Mouse (Mus musculus): Measurements from ENCODE around the gene Umps. TPM values are rescaled to one million over a fixed set of nuclear protein-coding genes. Genes with fewer than 3 reads are reported as not detected.

Gene Umps
- polyA plus RNA-seq, 1 experiment = 8.4 TPM

- H3K4me1 ChIP-seq (ENCODE audit: control insufficient read depth, insufficient read depth, insufficient read length, low read length) = peaks cover 63% of the 10 kb centered on the region
- no peak overlapping the region for H3K4me3 ChIP-seq (ENCODE audit: insufficient read depth, low read depth, low read length)
- H3K27ac ChIP-seq (replicated peaks; ENCODE audit: low read depth, low read length) = no peak overlapping the region
These were observed 24.5 kb downstream of the Umps start for GRCm38 (mm10) chr16:33942341-33942740.

GRCm38 (mm10) chr16:33941271-33941781, 25.5 kb downstream of the Umps start:
- peaks cover 63% of the 10 kb centered on the region for H3K4me1 ChIP-seq (ENCODE audit: control insufficient read depth, insufficient read depth, insufficient read length, low read length)
- 0 out of 2 replicates have a peak overlapping the region, but pooled peaks have one; percentile 6 for H3K27ac ChIP-seq (replicated peaks; ENCODE audit: low read depth, low read length)

GRCm38 (mm10) chr16:33940095-33940494, 26.7 kb downstream of the Umps start:
- no peak overlapping the region for H3K4me3 ChIP-seq (ENCODE audit: insufficient read depth, low read depth, low read length)
- peaks cover 53% of the 10 kb centered on the region for H3K4me1 ChIP-seq (ENCODE audit: control insufficient read depth, insufficient read depth, insufficient read length, low read length)
- H3K27ac ChIP-seq (replicated peaks; ENCODE audit: low read depth, low read length) = no peak overlapping the region

More at GRCm38 (mm10) chr16:33941271-33941781, 25.5 kb downstream of the Umps start:
- no peak overlapping the region for H3K4me3 ChIP-seq (ENCODE audit: insufficient read depth, low read depth, low read length)

GRCm38 (mm10) chr16:33939636-33940035, 27.2 kb downstream of the Umps start:
- peaks cover 48% of the 10 kb centered on the region for H3K4me1 ChIP-seq (ENCODE audit: control insufficient read depth, insufficient read depth, insufficient read length, low read length)
- no peak overlapping the region for H3K27ac ChIP-seq (replicated peaks; ENCODE audit: low read depth, low read length)
- H3K4me3 ChIP-seq (ENCODE audit: insufficient read depth, low read depth, low read length) = no peak overlapping the region

- Histone ChIP-seq H3K4me3 (ENCODE audit: insufficient read depth, low read depth, low read length) (no peak overlapping the region), H3K4me1 (ENCODE audit: control insufficient read depth, insufficient read depth, insufficient read length, low read length) (peaks cover 53% of the 10 kb centered on the region), H3K27ac (replicated peaks; ENCODE audit: low read depth, low read length) (0 out of 2 replicates have a peak overlapping the region, but pooled peaks have one; percentile 2)
These were observed 27.7 kb downstream of the Umps start for GRCm38 (mm10) chr16:33939133-33939531.

- Histone ChIP-seq H3K27ac (replicated peaks; ENCODE audit: low read depth, low read length) (0 out of 2 replicates have a peak overlapping the region, but pooled peaks have one; percentile 2), H3K4me3 (ENCODE audit: insufficient read depth, low read depth, low read length) (no peak overlapping the region), H3K4me1 (ENCODE audit: control insufficient read depth, insufficient read depth, insufficient read length, low read length) (peaks cover 52% of the 10 kb centered on the region)
These were observed 28.3 kb downstream of the Umps start for GRCm38 (mm10) chr16:33938311-33939132.

- Histone ChIP-seq H3K4me1 (ENCODE audit: control insufficient read depth, insufficient read depth, insufficient read length, low read length) (peaks cover 55% of the 10 kb centered on the region), H3K27ac (replicated peaks; ENCODE audit: low read depth, low read length) (peak overlapping the region; percentile 40; the same call in 1 of the 2 replicates), H3K4me3 (ENCODE audit: insufficient read depth, low read depth, low read length) (no peak overlapping the region)
These were observed 29.3 kb downstream of the Umps start for GRCm38 (mm10) chr16:33937567-33937966.

- Histone ChIP-seq H3K4me3 (ENCODE audit: insufficient read depth, low read depth, low read length) (no peak overlapping the region), H3K4me1 (ENCODE audit: control insufficient read depth, insufficient read depth, insufficient read length, low read length) (peaks cover 61% of the 10 kb centered on the region), H3K27ac (replicated peaks; ENCODE audit: low read depth, low read length) (0 out of 2 replicates have a peak overlapping the region, but pooled peaks have one; percentile 36)
These were observed 30.0 kb downstream of the Umps start for GRCm38 (mm10) chr16:33936885-33937284.

GRCm38 (mm10) chr16:33935407-33935785, 31.4 kb downstream of the Umps start:
- Histone ChIP-seq H3K27ac (replicated peaks; ENCODE audit: low read depth, low read length) (no peak overlapping the region), H3K4me3 (ENCODE audit: insufficient read depth, low read depth, low read length) (no peak overlapping the region), H3K4me1 (ENCODE audit: control insufficient read depth, insufficient read depth, insufficient read length, low read length) (peaks cover 52% of the 10 kb centered on the region)

GRCm38 (mm10) chr16:33934701-33935406, 32.0 kb downstream of the Umps start:
- H3K4me3 ChIP-seq (ENCODE audit: insufficient read depth, low read depth, low read length) = no peak overlapping the region
- peaks cover 48% of the 10 kb centered on the region for H3K4me1 ChIP-seq (ENCODE audit: control insufficient read depth, insufficient read depth, insufficient read length, low read length)
- 0 out of 2 replicates have a peak overlapping the region, but pooled peaks have one; percentile 28 for H3K27ac ChIP-seq (replicated peaks; ENCODE audit: low read depth, low read length)

GRCm38 (mm10) chr16:33933411-33933810, 33.4 kb downstream of the Umps start:
- Histone ChIP-seq H3K27ac (replicated peaks; ENCODE audit: low read depth, low read length) (no peak overlapping the region), H3K4me1 (ENCODE audit: control insufficient read depth, insufficient read depth, insufficient read length, low read length) (peaks cover 37% of the 10 kb centered on the region)

GRCm38 (mm10) chr16:33932126-33932525, 34.7 kb downstream of the Umps start:
- Histone ChIP-seq H3K27ac (replicated peaks; ENCODE audit: low read depth, low read length) (peak overlapping the region; percentile 7; the same call in 1 of the 2 replicates), H3K4me1 (ENCODE audit: control insufficient read depth, insufficient read depth, insufficient read length, low read length) (peaks cover 30% of the 10 kb centered on the region), H3K4me3 (ENCODE audit: insufficient read depth, low read depth, low read length) (no peak overlapping the region)

More at GRCm38 (mm10) chr16:33933411-33933810, 33.4 kb downstream of the Umps start:
- H3K4me3 ChIP-seq (ENCODE audit: insufficient read depth, low read depth, low read length) = no peak overlapping the region

- Histone ChIP-seq H3K4me1 (ENCODE audit: control insufficient read depth, insufficient read depth, insufficient read length, low read length) (peaks cover 30% of the 10 kb centered on the region), H3K27ac (replicated peaks; ENCODE audit: low read depth, low read length) (no peak overlapping the region), H3K4me3 (ENCODE audit: insufficient read depth, low read depth, low read length) (no peak overlapping the region)
These were observed 35.2 kb downstream of the Umps start for GRCm38 (mm10) chr16:33931682-33932081.

GRCm38 (mm10) chr16:33930785-33931184, 36.1 kb downstream of the Umps start:
- H3K4me1 ChIP-seq (ENCODE audit: control insufficient read depth, insufficient read depth, insufficient read length, low read length) = peaks cover 30% of the 10 kb centered on the region
- H3K27ac ChIP-seq (replicated peaks; ENCODE audit: low read depth, low read length) = no peak overlapping the region
- no peak overlapping the region for H3K4me3 ChIP-seq (ENCODE audit: insufficient read depth, low read depth, low read length)

GRCm38 (mm10) chr16:33928788-33929462, 37.9 kb downstream of the Umps start:
- Histone ChIP-seq H3K4me3 (ENCODE audit: insufficient read depth, low read depth, low read length) (no peak overlapping the region), H3K27ac (replicated peaks; ENCODE audit: low read depth, low read length) (no peak overlapping the region), H3K4me1 (ENCODE audit: control insufficient read depth, insufficient read depth, insufficient read length, low read length) (peaks cover 24% of the 10 kb centered on the region)
